Mouse (Mus musculus) layer of hippocampus, adult 6 months (tissue): ENCODE measurements around the gene Slc22a18. TPM values are rescaled to one million over a fixed set of nuclear protein-coding genes. Genes with fewer than 3 reads are reported as not detected.

Experiments used
- long read RNA-seq, 2 experiments: library from polyadenylated mRNA; unstranded; transcript quantifications; one replicate each; pipeline ENCODE4 v2.0.0; 2019 to 2020
- polyA plus RNA-seq: library from polyadenylated mRNA; unstranded; fragments of <200 nt; fragmentation: Nextera tagmentation; gene quantifications from 2 replicates; pipeline ENCODE4 v1.2.3, GENCODE M21; 2021

Slc22a18 gene
- polyA plus RNA-seq: 1.4 and 1.8 TPM in 2 replicates
- long read RNA-seq, experiment 1: 0 reads
- long read RNA-seq, experiment 2, partial matches to known transcripts: 0 of 1 reads
- long read RNA-seq, experiment 2, other reads (novel, unspliced or antisense): 0 of 1 reads

GRCm38 (mm10) chr7:143473347-143474101, at the start of gene Slc22a18:
Gene Slc22a18, plus strand, starts transcription at chr7:143473736.

DNA sequence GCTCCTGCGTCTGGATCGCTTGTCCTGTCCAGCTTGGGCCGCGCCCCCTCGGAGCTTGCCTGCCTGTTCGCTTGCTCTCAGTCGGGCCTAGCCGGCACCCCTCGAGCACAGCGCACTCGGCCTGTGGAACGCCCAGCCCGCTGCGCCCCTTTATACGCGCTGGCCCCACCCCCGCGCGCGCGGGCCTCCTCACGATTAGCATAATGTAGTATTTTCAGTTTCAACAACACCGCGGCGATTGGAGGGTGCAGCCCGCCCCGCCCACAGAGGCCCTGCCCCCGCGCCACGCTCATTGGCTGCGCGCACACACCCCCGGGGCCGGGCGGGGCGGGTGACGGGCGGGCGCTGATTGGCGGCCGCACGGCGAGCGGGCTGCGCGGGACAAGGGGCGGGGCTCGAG, 12.7 kb upstream of the Slc22a18 start, which contains the start of gene Cdkn1c:
Cdkn1c (minus strand) TSS at position 177 of the 400 bp plus-strand sequence.

DNA sequence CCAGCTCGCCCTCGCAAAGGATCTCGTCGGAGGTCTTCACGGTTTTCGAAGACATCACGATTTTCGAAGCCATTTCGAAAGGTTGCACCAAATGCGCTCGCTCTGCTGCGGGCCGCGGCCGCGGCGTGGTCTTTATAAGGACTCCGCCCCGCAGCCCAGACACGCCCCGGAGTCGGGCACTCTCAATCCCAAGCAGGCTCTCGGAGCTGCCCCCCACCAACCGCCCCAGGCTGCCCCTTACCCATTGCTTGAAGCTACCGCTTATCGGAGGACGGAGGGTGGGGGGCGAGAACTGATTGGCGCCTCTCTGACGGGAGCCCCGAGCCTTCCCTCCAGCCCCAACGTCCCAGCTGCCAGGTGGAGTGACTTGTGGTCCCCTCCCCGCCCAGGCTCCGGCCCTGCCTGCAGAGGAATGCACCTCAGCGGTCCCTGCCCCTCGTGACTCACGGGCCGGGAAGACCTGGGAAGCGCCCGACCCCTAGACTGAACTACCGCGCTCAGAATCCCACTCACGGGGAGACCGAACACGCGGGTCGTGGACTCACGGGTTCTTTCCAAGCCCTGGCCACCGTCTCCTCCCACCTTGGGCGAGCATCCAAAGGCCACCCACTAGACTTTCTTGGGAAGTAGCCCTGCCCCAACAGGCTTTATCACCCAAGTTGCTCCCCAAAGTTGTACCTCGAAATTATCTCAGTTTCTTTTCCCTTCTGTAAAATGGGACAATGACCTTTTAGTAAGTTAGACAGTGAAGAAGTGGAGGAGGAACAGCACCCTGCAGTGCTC, 29.1 kb downstream of the Slc22a18 start, which contains the start of gene Phlda2:
Phlda2 (minus strand) TSS at position 733 of the 783 bp plus-strand sequence.

Other genes with a start within 250 kb of the Slc22a18 start
- 5.5 and 11.0 TPM in 2 replicates for gene Cdkn1c, start 12.7 kb upstream of the Slc22a18 start, polyA plus RNA-seq
- gene Phlda2, start 29.4 kb downstream of the Slc22a18 start, polyA plus RNA-seq: not detected in 2 replicates
- gene Nap1l4, start 75.4 kb downstream of the Slc22a18 start, polyA plus RNA-seq: 80.5 and 93.6 TPM in 2 replicates
- 22.1 and 24.7 TPM in 2 replicates for gene Cars, start 126.4 kb downstream of the Slc22a18 start, polyA plus RNA-seq
- gene Tnfrsf26, start 155.0 kb downstream of the Slc22a18 start, polyA plus RNA-seq: 0.09 TPM in 1 of 2 replicates, not detected in the other
- gene Tnfrsf22, start 175.9 kb downstream of the Slc22a18 start, polyA plus RNA-seq: 0.80 and 2.5 TPM in 2 replicates
- gene Tnfrsf23, start 212.1 kb downstream of the Slc22a18 start, polyA plus RNA-seq: 0.06 and 0.19 TPM in 2 replicates